Mouse (Mus musculus): ENCODE data around the gene Rasgrp2.

The Rasgrp2 gene

DNA sequence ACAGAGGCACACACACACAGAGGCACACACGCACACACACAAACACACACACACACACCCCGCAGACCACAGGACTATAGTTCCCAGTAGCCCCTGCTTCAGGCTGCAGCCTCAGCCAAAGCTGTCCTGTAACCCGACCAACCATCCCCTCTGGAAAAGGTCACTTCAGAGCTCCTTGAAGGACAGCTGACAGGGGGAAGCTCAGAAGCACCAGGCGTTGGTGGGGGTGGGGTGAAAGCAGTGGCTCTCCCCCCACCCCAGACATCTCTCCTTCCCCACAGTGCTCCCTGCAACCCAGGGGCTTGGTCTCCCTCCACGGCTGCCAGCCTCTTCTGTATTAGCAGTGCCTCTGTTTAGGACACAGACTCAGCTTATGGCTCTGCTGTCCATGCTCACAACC lies 15.7 kb upstream of the Rasgrp2 start:
- peak; percentile 30 for DNase-seq

DNA sequence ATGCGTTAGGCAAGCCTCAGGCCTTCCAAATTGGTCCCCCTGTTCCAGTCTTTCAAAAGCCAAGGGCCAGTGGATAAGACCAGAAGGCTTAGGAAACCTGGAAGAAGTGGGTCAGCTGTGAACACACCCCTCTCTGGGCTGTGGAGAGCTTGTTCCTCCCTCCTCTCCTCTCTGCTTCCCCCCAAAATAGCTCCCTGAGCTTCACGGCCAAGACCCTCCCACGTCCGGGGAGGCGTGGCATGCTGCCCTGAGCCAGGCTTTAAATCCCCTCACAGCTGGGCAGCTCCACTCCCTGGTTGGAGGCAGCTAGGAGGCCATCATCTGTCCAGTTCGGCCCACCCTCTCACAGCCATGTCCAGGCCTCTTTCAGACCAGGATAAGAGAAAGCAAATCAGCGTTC lies 15.0 kb upstream of the Rasgrp2 start, which contains the start of gene Pygm:
TSS of gene Pygm (plus strand) at position 272 of the 400 bp plus-strand sequence.
- peak; percentile 57 for DNase-seq

DNA sequence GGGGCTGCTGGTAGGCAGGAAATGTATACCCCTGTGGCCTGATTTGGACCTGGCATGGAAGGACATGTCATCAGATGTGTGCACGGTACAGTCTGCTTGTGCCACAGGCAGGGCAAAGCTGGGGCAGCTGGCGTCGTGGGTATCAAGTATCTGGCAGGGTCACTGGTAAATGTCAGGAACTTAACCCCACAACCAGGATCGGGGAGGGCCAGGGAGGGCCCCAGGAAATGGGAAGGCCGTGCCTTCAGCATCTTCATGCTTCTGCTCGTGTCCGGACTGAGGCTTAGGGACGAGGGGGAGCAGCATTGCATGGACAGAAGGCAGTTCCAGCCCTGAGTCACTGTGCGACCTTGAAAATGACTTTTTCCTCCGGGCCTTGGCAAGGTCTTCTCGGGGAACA lies 14.2 kb upstream of the Rasgrp2 start:
- no peak for DNase-seq

DNA sequence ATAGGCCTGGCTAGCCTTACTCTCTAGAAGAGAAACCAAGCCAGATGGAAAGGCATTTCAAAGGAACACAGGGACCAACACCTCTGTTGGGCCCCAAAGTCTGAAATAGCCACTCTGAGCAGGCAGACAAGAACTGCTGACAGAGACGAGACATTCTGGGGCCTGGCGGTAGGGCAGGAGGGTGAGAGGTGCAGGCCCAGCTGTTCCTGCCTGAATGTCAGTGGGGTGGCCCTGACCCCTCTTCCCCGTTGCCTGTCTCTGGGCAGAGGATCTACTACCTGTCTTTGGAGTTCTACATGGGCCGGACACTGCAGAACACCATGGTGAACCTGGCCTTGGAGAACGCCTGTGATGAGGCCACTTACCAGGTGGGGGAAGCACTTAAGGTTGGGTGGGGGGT lies 13.7 kb upstream of the Rasgrp2 start:
- DNase-seq = no peak

DNA sequence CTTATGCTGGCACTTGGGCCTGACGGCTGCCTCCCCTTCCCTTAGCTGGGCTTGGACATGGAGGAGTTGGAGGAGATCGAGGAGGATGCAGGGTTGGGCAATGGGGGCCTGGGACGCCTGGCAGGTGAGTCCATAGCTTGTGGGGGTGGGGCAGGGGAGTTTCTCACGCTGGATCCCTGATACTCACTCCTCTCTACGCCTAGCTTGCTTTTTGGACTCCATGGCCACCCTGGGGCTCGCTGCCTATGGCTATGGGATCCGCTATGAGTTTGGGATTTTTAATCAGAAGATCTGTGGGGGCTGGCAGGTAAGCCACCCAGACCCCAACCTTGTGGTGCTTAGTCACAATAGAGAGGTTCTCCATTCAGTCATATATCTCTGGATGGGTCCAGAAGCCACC lies 13.3 kb upstream of the Rasgrp2 start:
- no peak for DNase-seq

DNA sequence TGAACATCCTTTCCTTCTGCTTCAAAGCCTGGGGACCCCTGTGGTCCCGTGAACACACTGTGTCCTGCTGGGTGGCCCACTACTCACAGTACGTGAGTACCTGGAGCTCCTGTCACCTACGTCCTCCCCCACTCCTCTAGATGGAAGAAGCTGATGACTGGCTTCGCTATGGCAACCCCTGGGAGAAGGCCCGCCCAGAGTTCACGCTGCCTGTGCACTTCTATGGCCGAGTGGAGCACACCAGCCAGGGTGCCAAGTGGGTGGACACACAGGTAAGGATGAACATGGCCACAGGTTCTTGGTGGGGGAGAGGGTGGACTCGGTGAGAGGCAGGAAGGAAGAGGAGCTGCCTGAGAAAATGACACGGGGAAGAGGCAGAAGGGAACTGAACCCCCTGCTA lies 12.9 kb upstream of the Rasgrp2 start:
- DNase-seq = no peak

DNA sequence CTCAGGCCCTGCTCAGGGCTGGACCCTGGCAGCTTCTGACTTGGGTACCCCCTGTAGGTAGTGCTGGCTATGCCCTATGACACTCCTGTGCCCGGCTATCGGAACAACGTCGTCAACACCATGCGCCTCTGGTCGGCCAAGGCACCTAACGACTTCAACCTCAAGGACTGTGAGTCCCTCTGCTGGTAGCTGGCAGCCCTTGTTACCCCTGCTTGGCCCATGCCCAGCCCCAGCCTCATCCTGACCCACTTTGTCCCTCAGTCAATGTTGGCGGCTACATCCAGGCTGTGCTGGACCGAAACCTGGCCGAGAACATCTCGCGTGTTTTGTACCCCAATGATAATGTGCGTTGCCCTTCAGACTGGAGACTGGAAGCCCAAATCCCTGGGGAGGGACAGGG lies 11.1 kb upstream of the Rasgrp2 start:
- peak; percentile 83 for DNase-seq

DNA sequence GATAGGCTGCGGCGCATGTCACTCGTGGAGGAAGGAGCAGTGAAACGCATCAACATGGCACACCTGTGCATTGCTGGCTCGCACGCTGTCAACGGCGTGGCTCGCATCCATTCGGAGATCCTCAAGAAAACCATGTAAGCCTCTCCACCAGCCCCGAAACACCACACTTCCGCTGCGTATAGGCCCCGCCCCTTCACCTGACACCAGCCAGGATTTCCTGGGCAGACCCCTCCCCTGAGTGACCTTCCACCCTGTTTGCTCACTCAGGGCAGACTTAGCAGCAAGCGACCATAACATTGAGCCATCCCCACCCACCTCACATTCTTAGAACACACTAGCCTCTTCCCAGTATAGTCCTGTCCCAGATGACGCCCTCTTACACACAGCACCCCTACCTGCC lies 9.3 kb upstream of the Rasgrp2 start:
- DNase-seq = no peak

DNA sequence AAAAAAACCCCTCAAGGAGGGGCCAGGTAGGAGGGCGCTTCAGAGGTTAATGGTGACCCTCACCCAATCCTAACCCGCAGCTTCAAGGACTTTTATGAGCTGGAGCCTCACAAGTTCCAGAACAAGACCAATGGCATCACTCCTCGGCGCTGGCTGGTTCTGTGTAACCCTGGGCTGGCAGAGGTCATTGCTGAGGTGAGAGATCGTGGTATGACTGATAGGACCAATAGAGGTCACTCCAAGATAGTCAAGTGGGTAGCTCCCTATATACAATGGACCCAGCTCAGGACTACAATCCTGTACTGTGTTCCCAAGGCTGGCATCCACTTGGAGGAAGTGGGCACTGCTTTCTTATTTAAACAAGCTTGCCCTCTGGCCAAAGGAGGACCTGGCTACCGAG lies 8.9 kb upstream of the Rasgrp2 start:
- no peak for DNase-seq

DNA sequence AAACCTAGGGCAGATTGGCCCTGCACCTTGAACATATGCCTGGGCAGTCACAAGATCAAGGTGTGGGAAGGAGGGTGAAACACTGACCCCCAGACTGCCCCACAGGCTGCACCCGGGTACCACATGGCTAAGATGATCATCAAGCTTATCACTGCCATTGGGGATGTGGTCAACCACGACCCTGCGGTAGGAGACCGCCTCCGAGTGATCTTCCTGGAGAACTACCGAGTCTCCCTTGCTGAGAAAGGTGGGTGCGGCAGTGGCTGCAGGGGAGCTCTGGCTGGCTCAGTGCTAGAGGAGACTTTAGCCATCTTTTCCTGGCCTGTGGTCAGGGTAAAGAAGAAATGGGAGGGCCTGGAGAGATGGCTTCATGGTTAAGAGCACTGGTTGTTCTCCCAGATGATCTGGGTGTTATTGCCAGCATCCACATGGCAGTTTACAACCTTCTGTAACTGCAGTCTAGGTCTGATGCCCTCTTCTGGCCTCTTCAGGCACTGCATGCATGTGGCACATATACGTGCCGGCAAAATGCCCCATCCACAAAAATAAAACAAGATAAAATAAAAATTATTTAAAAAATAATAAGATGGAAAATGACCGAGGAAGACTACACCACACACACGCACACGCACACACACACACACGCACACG lies 6.3 kb upstream of the Rasgrp2 start:
- no peak for DNase-seq

DNA sequence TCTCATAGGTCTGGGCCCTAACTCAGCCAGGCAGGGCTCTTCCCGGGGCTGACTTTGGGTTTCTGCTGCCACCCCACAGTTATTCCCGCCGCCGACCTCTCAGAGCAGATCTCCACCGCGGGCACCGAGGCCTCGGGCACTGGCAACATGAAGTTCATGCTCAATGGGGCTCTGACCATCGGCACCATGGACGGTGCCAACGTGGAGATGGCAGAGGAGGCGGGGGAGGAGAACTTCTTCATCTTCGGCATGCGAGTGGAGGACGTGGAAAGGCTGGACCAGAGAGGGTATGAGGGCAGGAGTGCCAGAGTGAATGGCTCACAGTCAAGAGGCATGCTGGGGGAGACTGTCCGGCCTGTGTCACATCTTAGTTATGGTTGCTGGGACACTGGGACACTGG lies 5.5 kb upstream of the Rasgrp2 start:
- no peak for DNase-seq

DNA sequence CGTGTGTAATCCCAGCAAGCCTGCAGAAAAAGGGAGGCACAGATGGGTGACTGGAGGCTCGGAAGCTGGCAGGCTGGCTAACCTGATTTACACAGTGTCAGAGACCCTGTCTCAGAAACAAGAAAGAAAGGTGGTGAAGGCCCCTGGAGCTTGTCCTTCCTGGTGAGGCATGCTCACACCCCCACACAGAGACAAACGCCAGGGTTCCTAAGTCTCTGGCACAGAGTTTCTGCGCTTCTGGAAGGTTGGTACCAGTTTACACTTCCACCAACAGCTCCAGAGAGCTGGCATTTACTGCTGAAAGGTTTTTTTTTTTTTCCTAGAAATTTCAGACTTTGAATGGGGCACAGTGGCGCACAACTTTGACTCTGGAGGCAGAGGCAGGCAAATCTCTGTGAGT lies 2.9 kb upstream of the Rasgrp2 start:
- no peak for DNase-seq

DNA sequence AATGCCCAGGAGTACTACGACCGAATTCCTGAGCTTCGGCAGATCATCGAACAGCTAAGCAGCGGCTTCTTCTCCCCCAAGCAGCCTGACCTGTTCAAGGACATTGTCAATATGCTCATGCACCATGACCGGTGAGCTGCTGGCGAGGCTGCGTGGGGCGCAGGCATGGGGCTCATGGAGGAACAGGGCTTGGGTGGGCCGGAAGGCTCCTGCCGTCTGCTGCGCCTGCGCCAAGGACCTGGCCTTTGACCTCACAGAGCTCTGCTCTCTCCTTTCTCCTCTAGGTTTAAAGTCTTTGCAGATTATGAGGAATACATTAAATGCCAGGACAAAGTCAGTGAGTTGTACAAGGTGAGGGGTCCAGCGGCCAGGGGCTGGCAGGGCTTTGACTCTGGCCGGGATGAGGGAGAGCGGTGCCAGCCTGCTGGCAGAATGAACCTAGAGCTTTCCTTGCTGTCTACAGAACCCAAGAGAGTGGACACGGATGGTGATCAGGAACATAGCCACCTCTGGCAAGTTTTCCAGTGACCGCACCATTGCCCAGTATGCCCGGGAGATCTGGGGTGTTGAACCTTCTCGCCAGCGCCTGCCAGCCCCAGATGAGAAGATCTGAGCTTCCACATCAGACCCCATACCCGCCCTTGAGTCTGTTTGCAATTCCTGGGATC lies 1.4 kb upstream of the Rasgrp2 start:
- DNase-seq = peak; percentile 41

DNA sequence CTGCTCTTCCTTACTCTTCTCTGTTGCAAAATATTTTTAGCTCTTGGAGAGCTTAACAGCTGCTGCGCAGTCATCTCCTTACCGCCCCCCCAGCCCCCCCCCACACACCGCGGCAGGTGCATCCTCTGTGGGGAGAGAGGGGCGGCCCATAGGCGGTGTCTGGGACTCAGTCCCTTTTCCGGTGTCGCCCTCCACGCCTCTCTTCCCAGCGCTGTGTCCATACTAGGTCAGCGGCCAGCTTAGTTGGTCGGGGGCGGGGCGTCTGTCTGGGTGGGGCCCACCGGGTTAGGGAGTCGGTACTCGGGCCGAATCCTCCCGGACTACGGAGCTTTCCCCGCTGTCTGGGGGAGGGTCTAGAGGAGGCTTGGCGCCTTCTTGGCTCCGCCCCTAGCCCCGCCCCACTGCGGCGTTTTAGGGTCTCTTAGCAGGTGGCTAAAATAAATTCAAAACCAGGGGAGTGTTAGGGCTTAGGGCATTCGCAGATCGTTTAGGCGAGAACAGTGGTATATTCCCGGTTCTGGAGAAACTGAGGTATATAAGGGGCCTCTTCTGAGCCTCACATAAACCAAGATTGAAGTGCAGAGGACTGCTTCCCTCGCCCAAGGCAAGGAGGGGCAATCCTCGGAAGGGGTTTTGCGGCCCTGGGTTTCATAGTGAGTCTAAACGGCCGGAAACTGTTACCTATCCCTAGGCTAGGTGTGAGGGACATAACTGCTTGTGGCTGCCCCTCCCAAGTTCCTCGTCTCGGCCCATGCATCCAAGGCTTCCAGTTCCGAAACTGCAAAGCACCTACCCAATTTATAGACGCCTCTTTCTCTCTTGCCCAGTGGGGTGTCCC lies 474 bp upstream of the Rasgrp2 start:
- peak; percentile 73 for DNase-seq

DNA sequence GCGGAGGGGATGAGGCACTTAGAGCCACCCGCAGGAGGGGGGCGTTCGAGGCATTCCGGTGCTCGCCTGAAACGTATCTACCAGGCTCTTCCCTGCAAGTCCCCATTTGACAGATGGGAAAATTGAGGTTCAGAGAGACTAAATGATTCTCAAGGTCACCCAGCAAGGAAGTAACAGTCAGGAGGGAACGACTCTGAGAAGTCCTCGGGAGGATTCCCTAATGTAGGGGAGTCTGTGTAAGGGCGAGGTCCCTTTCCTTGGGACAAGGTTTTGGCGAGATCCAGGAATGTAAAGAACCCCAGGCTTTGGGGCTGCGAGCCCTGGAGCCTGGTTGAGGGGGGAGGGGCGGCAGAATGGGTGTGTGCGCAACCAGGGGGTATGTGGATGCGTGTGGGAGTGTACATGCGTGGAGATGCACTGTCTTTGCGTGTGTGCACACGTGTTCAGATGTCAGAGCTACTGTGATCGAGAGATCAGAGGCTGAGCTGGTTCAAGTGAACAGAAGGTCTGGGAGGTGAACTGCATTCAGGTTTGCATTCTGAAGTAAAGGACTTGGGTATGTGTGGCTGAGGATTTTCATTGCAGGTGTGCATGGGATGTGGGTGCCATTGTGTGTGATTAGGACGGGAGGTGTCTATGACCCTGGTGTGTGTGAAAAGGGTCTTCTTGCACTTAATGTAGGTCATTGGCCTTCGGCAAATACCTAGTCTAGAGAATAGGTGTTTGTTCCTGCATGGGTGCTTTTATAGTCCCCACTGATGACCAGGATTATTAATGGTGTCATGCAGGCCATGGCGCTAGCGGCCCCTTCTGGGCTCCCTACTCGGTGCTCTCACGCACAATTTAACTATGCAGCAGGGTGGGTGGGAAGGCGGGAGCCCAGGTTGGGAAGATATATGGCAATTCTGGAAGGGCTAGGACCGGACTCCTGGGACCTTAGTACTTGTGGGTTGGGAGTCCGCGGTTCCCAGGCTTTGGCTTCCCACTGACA lies 1.3 kb downstream of the Rasgrp2 start:
- no peak for DNase-seq

DNA sequence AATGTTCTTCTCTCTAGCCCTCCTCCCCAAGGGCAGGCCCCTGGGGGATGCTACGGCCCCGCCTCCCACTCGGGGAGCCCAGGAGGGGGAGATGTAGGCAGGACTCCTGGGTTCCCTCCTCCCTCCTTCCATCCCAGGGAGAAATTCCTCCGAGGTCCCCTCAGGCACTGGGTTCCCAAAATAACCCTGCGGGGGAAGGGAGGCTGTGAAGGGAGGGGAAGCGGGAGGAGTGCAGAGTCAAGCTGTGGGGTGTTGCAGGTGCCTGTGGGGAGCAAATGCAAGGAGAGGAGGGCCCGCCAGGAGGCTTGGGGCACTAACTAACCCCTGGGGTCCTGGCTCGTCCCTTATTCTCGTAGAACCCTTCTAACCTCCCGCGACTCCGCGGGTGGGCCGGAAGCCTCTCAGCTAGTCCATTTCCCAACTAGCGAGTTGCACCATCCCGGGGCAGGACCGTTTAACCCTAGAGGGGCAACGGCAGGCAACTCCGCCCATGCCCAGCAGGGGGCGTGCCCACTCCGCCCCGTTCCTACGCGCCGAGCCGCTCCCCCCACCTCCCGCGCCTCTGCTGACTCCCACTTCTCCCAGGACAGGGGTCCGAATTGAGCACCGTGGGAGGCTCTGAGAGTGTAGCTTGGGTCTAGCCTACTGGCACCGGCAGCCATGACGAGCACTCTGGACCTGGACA lies 2.1 kb downstream of the Rasgrp2 start:
- DNase-seq = peak; percentile 76

DNA sequence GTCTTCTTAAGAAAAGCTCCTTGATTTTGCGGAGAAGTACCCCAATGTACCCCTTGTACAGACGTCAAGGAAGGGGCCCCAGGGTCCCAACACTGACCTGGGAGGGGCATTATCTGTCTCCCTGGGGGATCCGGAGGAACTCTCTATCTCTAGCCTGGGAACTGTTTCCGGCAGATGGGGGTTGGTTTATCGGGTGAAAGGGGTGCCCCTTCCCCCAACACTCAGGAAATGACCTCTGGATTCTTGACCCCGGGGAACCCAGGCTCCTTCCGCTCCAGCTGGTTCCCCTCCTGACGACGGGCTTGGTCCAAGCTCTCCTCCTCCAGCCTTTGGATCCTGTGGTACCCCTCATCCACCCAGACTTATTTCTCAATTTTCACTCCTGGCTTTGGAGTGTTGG lies 2.8 kb downstream of the Rasgrp2 start:
- no peak for DNase-seq

DNA sequence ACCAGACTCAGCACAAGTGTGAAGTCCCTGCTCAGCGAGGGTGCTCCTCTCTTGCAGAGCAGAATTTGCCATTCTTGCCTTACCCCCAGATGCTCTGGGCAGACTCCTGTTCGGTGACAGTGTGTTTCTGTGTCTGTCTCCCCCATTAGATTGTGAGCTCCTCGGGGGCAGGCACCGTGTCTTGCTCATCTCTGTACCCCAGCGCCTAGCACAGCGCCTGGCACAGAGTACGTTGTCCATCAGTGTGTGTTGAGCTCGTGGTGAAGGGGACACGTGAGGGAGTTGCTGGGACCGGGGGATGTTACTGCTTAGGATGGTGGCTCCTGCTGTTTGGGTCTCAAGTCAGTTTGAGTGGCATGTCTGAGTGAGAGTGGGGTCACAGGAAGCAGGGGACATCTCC lies 4.7 kb downstream of the Rasgrp2 start:
- no peak for DNase-seq

DNA sequence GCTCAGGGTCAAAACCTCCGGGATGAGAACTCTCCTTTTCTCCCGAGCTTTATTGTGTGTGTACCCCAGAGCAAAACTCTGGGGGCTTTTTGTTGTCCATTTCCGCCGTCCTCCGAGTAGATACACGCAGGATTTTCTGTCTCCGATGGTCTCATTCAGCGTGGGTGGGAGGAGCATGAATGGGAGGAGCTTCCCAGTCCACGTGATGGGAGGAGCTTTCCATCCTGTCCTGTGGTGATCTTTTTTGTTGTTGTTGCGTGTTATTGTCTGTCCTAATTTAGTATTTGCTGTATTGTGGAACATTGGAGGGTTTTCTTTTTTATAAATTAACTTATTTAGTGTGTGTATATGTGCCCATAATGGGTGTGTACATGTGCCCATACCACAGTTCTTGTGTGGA lies 6.3 kb downstream of the Rasgrp2 start:
- DNase-seq = no peak

DNA sequence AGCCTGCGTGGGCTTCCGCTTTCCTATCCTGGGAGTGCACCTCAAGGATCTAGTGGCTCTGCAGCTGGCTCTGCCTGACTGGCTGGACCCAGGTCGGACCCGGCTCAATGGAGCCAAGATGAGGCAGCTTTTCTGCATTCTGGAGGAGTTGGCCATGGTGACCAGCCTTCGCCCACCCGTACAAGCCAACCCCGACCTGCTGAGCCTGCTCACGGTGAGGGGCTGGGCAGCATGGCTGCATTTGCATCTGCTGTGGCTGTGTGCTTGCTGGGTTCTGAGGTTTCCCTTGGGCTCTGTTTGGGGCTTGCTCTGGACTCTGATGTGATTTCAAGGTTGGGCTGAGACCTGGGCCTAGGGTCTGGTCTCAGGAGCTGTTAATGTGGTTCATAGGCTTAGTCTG lies 8.0 kb downstream of the Rasgrp2 start:
- no peak for DNase-seq

DNA sequence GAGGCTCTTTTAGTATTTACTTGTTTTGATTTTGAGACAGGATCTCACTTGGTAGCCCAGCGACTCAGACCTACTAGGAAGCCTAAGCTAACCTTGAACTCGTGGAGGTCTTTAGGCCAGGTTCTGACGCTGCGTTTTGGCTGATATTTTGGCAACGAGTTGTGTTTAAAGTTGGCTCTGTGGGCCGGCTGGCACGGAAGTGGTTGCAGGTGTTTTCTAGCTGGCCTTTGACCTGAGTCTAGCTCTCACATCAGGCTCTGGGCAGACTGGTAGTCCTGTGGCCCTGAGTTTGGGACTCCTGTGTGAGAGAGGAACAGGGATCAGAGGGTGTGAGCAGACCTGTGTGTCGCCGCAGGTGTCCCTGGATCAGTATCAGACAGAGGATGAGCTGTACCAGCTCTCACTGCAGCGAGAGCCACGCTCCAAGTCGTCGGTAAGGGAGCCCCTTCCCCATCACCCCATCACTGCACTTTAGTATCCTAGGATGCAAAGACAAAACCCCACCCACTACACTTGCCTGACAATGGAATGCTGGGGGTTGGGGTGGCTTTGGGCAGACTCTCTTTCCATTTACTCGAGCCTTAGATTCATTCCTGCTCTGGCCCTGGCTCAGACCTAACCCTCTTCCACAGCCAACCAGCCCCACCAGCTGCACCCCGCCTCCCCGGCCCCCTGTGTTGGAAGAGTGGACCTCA lies 8.8 kb downstream of the Rasgrp2 start:
- DNase-seq = no peak

DNA sequence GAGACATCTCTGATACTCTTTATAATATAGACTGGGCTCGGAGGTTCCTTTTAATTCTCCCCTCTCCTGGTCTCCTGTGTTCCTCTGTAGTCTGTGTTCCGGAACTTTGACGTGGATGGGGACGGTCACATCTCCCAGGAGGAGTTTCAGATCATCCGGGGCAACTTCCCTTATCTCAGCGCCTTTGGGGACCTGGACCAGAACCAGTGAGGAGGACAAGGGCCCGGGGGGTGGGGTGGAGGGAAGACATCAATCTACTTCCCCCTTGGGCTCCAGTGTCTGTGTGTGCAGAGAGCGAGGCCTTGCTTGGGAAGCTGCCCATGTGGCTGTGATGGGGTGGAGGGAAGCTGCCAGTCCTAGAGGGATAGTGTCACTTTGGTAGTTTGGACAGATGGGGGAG lies 9.6 kb downstream of the Rasgrp2 start:
- DNase-seq = no peak
